Mouse (Mus musculus) thymus, adult 2 months (tissue): Measurements from ENCODE around the gene Dnaja4.

Experiments used
- CTCF ChIP-seq: fragments of 200-500 bp; IDR thresholded peaks from 2 replicates; pipeline ENCODE4 v1.5.1; 2012; ENCODE audit warnings: mild to moderate bottlenecking, control low read depth, low read length, moderate library complexity, borderline replicate concordance; ENCODE audit not compliant: control insufficient read depth, poor library complexity, insufficient read depth; ENCODE audit errors: extremely low read depth
- POLR2A ChIP-seq: fragments of 200-500 bp; IDR thresholded peaks from 2 replicates; pipeline ENCODE4 v1.6.1; 2012; ENCODE audit warnings: mild to moderate bottlenecking, low read length, control low read depth, moderate library complexity; ENCODE audit not compliant: control insufficient read depth, poor library complexity, insufficient read depth; ENCODE audit errors: extremely low read depth

- TF ChIP-seq CTCF (no peak), POLR2A (no peak)
These were observed 2.1 kb downstream of the Dnaja4 start for GRCm38 (mm10) chr9:54700746-54701145.
